Mouse (Mus musculus): ENCODE results near the gene Oosp2.

Gene Oosp2

GRCm38 (mm10) chr19:11660459-11660858 lies at the start of gene Oosp2:
TSS of gene Oosp2 (minus strand) at chr19:11660559.
- no peak for DNase-seq (ENCODE audit: low spot score in 2 of 2)

GRCm38 (mm10) chr19:11698342-11698741 lies 38.0 kb upstream of the Oosp2 start:
- no peak for DNase-seq (ENCODE audit: low spot score in 2 of 2)

GRCm38 (mm10) chr19:11696755-11697154 lies 36.4 kb upstream of the Oosp2 start, which contains the start of gene Oosp3:
TSS of gene Oosp3 (plus strand) at chr19:11697055.
- no peak for DNase-seq (ENCODE audit: low spot score in 2 of 2)

DNA sequence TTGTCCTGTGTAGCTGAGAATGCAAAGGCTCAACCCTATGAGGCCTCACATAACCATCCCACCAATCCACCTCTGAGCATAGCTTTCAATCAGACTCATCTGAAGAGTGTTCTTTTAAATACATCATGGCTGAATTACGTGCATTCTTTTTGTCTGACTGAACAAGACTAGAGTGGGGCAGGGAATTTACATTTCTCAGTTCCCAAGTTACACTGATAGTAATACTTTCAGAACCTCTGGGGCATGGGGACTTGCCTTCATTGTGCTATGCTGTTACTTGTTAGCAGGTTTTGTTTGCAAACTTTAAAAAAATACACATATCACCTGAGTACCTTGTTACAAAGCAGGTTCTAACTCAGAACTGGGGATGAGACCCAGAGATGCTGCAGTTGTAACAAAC lies 31.1 kb upstream of the Oosp2 start:
- DNase-seq (ENCODE audit: low spot score in 2 of 2), result no peak

DNA sequence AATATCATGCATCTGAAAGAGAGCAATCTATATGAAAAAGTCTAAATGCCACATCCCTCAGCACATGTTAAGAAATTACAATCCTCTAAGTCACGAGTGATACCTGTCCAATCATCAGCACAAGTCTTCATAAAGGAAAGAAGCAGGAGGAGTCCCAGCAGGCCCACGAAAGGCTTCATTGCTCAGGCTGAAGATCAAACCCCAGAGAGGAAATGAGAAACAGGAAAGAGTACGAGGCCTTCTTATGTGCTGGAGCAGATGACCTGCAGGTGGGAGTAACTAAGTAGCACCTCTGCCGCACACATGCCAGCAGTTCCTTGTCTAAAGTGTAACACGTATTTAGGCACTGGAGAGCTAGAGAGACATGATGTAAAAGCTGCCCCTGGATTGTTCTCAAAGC lies 30.5 kb upstream of the Oosp2 start, which contains the start of gene Oosp1:
TSS of gene Oosp1 (minus strand) at position 312 of the 400 bp plus-strand sequence.
- peak in 1 of 2 experiments; percentile 11 for DNase-seq (ENCODE audit: low spot score in 2 of 2)

- DNase-seq (ENCODE audit: low spot score in 2 of 2), result no peak
These were observed 1.2 kb upstream of the Oosp2 start for GRCm38 (mm10) chr19:11661562-11661961.

GRCm38 (mm10) chr19:11659142-11659541 lies 1.2 kb downstream of the Oosp2 start:
- no peak for DNase-seq (ENCODE audit: low spot score in 2 of 2)

- no peak for DNase-seq (ENCODE audit: low spot score in 2 of 2)
These were observed 10.8 kb downstream of the Oosp2 start for GRCm38 (mm10) chr19:11649564-11649963.

DNA sequence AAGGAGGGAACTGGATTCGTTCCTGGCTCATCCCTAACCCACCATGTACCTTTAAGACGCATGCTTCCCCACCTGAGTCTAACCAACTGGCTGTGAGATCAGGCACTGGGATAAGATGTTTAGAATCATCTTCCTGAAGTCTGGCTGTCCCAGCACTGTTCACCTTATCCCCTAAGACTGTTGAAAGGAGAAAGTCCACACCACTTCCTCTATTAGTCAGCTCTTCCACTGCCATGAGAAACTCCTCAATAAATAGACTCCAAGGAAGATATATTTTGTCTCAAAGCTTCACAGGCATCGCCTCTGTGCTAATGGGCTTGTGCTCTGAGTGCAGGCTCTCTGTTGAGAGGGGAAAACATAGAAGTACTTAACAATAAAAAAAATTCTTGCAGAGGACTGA lies 14.2 kb downstream of the Oosp2 start:
- DNase-seq (ENCODE audit: low spot score in 2 of 2), result no peak

DNA sequence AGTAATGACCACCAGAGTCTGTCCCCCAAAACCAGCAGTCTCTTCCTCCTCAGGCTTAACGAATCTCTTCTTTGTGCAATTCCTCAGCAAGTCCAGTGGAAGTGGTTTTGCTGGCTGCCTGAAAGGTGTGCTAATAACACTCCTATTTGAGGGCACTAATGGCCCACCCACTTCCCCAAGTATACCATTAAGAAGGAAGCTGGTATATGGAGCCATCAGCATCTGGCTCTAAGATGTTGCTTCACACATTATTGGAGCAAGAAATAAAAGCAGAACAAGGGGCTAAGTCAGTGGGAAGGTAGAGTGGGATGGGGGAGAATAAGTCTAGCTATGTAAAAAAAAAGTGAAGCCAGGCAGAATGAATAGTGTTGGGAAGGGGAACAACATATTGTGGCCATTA lies 19.6 kb downstream of the Oosp2 start, which contains the start of gene Ms4a3:
TSS of gene Ms4a3 (minus strand) at position 120 of the 400 bp plus-strand sequence.
- no peak for DNase-seq (ENCODE audit: low spot score in 2 of 2)

- DNase-seq (ENCODE audit: low spot score in 2 of 2), result no peak
These were observed 21.3 kb downstream of the Oosp2 start for GRCm38 (mm10) chr19:11639038-11639437.

- no peak for DNase-seq (ENCODE audit: low spot score in 2 of 2)
These were observed 24.8 kb downstream of the Oosp2 start for GRCm38 (mm10) chr19:11635572-11635971.

- DNase-seq (ENCODE audit: low spot score in 2 of 2), result no peak
These were observed 26.0 kb downstream of the Oosp2 start for GRCm38 (mm10) chr19:11634330-11634729.

DNA sequence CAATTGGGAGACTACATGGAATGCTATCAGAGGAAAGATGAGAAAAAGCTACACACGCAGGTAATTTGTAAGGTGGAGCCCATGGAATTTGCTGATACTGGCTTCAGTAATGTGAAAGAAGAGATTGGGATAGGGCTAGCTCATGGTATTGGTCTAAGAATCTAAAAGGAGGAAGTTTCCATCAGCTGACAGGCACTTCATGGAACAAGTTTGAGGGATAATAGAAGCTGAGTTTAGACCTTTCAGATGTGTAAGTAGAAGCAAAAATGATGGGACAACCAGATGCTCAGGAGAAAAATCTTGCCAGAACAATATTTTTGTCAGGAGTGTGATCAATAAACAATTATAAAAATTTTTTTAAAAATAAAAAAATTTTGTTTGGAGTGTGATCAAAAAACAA lies 26.6 kb downstream of the Oosp2 start:
- no peak for DNase-seq (ENCODE audit: low spot score in 2 of 2)

DNA sequence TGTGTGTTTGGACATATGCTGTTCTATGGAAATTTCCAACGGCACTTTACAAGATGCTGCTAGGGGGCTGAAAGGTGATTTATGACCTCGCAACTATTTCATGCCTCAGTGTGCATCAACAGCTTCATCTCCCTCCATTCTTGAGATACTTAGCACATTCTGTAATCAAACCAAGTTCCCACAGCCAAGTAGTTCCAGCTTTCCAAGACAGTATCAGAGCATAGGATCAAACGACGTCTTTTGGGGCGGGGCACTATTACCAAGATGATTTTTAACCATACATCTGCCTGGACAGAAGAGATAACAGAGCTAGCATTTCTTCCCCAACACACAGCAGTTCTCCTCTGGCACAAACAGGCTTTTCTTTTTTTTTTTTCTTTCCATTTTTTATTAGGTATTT lies 35.1 kb downstream of the Oosp2 start:
- DNase-seq (ENCODE audit: low spot score in 2 of 2), result no peak

DNA sequence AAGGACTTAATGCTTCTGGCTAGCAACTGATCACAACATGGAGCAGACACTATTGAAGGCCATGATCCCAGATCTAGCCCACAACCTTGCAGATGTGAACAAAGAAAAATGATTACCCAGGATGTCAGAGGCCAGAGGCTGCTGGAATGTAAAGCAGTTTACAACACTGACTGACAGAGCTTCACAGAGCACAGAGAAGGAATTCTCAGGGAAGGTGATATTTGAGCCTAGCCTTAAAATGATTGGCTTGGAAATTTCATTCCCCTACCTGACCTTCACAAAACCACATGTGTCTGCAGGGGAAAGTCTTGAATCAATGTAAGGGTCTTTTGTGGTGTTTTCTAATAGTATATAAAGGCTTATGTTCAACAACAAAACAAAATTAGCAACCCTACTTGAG lies 35.6 kb downstream of the Oosp2 start:
- DNase-seq (ENCODE audit: low spot score in 2 of 2), result no peak

DNA sequence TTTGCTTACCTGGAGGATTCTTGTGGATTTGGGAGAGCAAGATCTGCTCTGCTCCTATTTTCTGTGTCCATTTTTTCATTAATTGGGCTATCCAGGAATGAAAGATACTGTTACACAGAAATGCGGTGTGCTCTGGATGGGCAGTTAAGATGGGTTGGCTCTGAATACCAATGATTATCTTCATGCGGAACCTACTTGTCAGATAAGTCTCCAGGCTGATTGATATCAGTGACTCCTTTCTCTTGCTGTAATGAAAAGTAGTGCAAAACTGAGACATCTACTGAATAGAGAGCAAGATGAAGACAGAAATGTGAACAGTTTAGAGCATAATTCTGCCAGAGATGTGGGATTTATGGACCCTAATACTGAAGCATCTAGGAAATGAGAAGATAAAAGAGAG lies 36.8 kb downstream of the Oosp2 start, which contains the start of gene Ms4a2:
TSS of gene Ms4a2 (minus strand) at position 169 of the 400 bp plus-strand sequence.
- DNase-seq (ENCODE audit: low spot score in 2 of 2), result no peak

DNA sequence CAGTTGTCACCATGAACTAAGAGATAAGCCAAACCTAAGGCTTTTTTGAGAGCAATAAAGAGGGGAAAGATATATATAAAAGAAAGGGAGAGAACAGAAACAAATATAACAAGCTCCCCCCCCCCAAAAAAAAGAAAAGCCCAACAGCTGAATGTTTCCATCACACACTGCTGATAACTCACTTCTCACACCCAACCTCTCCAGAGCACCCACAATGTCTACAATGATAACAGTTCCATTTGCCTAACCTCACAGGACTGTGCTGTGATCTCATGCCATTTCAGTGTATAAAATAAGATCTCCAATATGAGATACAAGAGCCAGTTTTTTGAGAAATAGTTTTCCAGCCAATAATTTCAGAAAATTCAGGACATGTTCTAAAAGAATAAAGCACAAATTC lies 42.4 kb downstream of the Oosp2 start:
- no peak for DNase-seq (ENCODE audit: low spot score in 2 of 2)

DNA sequence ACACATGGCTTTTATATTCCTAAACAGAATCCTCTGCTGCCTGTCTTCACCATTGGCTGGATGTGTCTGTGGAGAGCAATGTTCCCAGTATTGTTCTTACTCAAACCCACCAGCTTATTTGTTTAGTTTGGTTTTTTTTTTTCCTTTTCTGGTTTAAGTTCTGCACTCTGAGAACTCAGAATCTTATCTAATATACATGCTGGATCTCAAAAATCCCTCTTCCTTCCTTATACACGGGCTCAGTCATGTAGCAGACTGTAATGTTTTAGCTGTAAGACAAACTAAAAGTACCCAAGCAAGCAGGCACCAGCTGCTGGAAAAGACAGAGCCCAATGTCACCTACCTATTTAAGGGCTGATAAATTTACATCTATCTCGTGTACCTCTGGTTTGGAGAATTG lies 45.6 kb downstream of the Oosp2 start:
- no peak for DNase-seq (ENCODE audit: low spot score in 2 of 2)

GRCm38 (mm10) chr19:11613776-11614443 lies 46.4 kb downstream of the Oosp2 start:
- DNase-seq (ENCODE audit: low spot score in 2 of 2), result no peak

- no peak for DNase-seq (ENCODE audit: low spot score in 2 of 2)
These were observed 47.3 kb downstream of the Oosp2 start for GRCm38 (mm10) chr19:11613084-11613483.

DNA sequence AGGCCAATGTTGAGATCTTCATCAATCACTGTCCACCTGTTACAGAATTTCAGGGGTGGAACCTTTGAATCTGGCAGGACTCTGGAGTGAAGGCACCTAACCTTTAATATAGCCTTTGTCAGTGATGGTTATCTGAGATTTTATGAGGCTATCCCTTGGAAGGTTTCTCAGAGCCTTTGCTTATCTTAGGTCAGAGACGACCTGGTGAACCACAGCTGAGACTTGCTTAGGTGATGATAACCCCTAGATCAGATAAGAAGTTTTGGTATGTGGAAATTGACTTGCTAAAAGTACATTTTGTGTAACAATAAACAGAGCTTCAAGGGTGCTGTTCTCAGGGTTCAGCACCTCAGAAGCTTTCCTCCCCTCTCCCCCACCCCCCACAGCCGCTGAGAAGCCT lies 48.1 kb downstream of the Oosp2 start:
- DNase-seq (ENCODE audit: low spot score in 2 of 2), result no peak

DNA sequence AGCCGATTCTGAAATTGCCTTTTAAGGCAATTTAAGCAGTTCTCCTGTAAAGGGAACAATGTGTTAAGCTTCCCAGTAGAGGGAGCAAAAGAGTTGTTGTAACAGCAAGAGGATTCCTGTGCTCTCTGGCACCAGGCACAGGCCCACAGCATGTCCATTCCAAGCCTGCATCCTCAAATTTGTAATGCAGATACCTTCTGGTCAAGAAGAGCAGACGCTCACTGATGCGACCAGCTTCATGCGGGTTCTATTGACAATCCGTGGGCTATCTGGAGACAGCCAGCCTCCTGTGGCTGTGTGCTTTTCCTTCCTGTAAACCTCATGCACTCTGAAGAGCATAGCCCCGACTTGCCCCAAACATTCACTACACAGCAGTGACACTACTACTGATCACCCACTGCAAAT lies 48.8 kb downstream of the Oosp2 start:
- peak in 1 of 2 experiments; percentile 18 for DNase-seq (ENCODE audit: low spot score in 2 of 2)

DNA sequence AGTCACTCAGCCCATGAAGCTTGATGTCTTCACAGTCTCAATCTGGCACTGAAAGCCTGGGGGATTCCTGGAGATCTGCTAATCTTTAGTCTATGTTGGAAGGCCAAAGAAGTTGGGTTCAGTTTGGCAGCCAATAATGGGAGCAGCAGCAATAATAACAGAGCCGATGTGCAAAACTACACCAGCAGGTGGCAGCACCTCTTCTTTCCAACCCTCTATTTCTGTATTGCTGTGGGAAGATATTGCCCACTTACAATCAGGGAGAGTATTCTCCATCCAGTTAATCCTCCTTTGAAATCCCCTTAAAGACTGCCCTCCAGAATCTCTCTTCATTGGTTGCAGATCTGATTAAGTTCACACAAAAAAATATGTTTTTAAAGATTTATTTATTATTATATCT lies 52.2 kb downstream of the Oosp2 start:
- peak in 1 of 2 experiments; percentile 51 for DNase-seq (ENCODE audit: low spot score in 2 of 2)
